Mouse (Mus musculus) stomach, embryonic 16.5 days (tissue): Measurements from ENCODE around the gene Idh2. TPM values are rescaled to one million over a fixed set of nuclear protein-coding genes. Genes with fewer than 3 reads are reported as not detected.

ENCODE experiments used
- ATAC-seq: fragments of 200-750 bp; cut with Nextera tagmentation; 2 replicates; pipeline ENCODE4 v1.8.0; 2017; ENCODE audit warnings: moderate number of reproducible peaks, moderate TSS enrichment; ENCODE audit not compliant: insufficient read depth, low FRiP score
- H3K27ac ChIP-seq: fragments of 300-500 bp; sonication (generic); 2 replicates; pipeline ENCODE4 v1.5.1; 2014; ENCODE audit warnings: low read length
- H3K27me3 ChIP-seq: fragments of 300-500 bp; sonication (generic); 2 replicates; pipeline ENCODE4 v1.6.1; 2014; ENCODE audit warnings: low read length, control low read depth, mixed read lengths; ENCODE audit not compliant: control insufficient read depth, insufficient read depth
- H3K36me3 ChIP-seq: fragments of 300-500 bp; sonication (generic); 2 replicates; pipeline ENCODE4 v1.6.1; 2014; ENCODE audit warnings: low read length; ENCODE audit not compliant: control insufficient read depth, insufficient read depth
- H3K4me1 ChIP-seq: fragments of 300-500 bp; sonication (generic); 2 replicates; pipeline ENCODE4 v1.6.1; 2014; ENCODE audit warnings: low read length, control low read depth, mixed read lengths; ENCODE audit not compliant: control insufficient read depth, insufficient read depth
- H3K4me2 ChIP-seq: fragments of 300-500 bp; sonication (generic); 2 replicates; pipeline ENCODE4 v1.6.1; 2014; ENCODE audit warnings: low read depth, low read length, mixed read lengths
- H3K4me3 ChIP-seq: fragments of 300-500 bp; sonication (generic); replicated peaks from 2 replicates; pipeline ENCODE4 v1.5.1; 2014; ENCODE audit warnings: mild to moderate bottlenecking, low read length
- H3K9ac ChIP-seq: fragments of 300-500 bp; sonication (generic); 2 replicates; pipeline ENCODE4 v1.6.1; 2014; ENCODE audit warnings: low read length
- H3K9me3 ChIP-seq: fragments of 300-500 bp; sonication (generic); replicated peaks from 2 replicates; pipeline ENCODE4 v1.6.1; 2016; ENCODE audit warnings: low read length, control low read depth; ENCODE audit not compliant: control insufficient read depth
- WGBS: fragments of 180-500 bp; shearing (Covaris S2); extraction: QIAGEN DNeasy Blood & Tissue Kit; methylation state at CpG from one replicate; pipeline ENCODE4 v1.1.7; 2014; 5-methylcytosine and 5-hydroxymethylcytosine counted together
- polyA plus RNA-seq: library from polyadenylated mRNA; unstranded; fragments of >200 nt; fragmentation: Nextera tagmentation; extraction: Ambion mirVana; gene quantifications from 2 replicates; pipeline ENCODE4 v1.2.1, GENCODE M21; 2015

Gene Idh2
- 606 and 633 TPM in 2 replicates for polyA plus RNA-seq

DNA sequence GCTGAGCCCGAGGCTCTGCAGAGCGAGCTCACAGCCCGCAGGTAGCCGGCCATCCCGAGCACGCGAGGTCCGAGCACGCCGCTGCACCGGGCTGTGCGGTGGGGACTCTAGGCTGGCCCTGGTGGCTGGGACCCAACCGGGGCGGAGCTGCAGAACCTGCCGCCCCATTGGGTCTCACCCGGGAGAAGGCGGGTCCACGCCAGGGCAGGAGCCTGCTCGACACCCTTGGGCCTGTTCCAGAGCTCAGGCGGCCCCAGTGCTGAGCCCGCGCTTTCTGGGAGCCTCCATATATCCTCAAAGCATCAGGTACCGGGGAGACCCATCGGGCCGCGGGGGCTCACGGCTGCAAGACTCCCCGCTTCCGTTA is at the start of gene Idh2:
Gene Idh2 (minus strand): TSS at position 169 of the 367 bp plus-strand sequence.
- peak within 1 kb of the TSS; percentile 96 for H3K4me2 ChIP-seq
- under 1% methylated on average over 29 of the region's 29 CpGs for WGBS
- peak within 1 kb of the TSS; percentile 89 for H3K9ac ChIP-seq
- ATAC-seq, result peak; percentile 97
- H3K4me3 ChIP-seq, result peak within 1 kb of the TSS; percentile 81
- H3K4me1 ChIP-seq, result peaks cover 29% of the 10 kb centered on the region
- H3K27ac ChIP-seq, result peak within 1 kb of the TSS; percentile 99
- no peaks in the 10 kb centered on the region for H3K9me3 ChIP-seq
- H3K36me3 ChIP-seq, result no peaks in the 10 kb centered on the region
- H3K27me3 ChIP-seq, result no peaks in the 10 kb centered on the region

- Histone ChIP-seq H3K4me2 (peak overlapping the region; percentile 23), H3K4me3 (no peak overlapping the region), H3K27me3 (no peaks in the 10 kb centered on the region), H3K27ac (peak overlapping the region; percentile 97), H3K9ac (peak overlapping the region; percentile 54; the same call in 1 of the 2 replicates), H3K4me1 (peaks cover 24% of the 10 kb centered on the region), H3K9me3 (no peaks in the 10 kb centered on the region), H3K36me3 (no peaks in the 10 kb centered on the region)
- 52% methylated on average over 8 of the region's 8 CpGs for WGBS
- peak; percentile 68 for ATAC-seq
Measured at GRCm38 (mm10) chr7:80160945-80161306, 45.7 kb upstream of the Idh2 start.

DNA sequence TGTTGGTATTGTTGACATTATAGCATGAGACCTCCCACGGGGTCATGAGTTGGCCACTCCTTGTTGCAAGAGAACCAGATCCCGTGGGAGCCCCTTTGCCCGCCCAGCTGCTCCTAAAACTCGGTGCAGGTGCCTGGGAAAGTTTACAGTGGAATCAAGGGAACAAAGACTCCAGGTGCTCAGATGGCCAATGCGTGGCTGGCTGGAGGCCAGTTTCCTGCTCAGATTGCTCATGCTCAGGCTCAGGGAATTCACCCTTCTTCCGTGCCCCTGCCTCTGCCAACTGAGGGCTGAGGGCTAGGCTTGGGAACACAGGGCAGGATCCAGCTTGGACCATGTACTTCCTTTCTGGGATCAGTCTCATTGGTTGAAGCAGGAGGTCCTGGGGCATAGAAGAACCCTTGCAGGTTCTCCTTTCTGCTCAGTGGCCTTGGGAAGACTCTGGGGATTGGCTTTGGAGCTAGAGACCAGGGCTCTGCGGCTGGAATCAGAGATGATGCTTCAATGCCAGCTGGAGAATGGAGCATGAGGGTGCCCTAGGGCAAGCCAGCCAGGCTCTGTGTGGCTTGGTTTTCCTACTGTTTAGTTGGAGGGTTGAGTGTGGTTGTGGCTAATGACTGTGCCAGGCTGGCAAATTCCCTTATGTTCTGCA is 45.2 kb upstream of the Idh2 start:
- Histone ChIP-seq H3K9me3 (no peaks in the 10 kb centered on the region), H3K36me3 (no peaks in the 10 kb centered on the region), H3K9ac (peak overlapping the region; percentile 54), H3K27ac (peak overlapping the region; percentile 97), H3K4me2 (peak overlapping the region; percentile 23), H3K27me3 (no peaks in the 10 kb centered on the region), H3K4me3 (no peak overlapping the region), H3K4me1 (peaks cover 21% of the 10 kb centered on the region)
- peak; percentile 83 for ATAC-seq
- 32% methylated on average over 7 of the region's 7 CpGs for WGBS

- WGBS, result 82% methylated on average over 8 of the region's 8 CpGs
- Histone ChIP-seq H3K4me3 (no peak overlapping the region), H3K27me3 (no peaks in the 10 kb centered on the region), H3K36me3 (no peaks in the 10 kb centered on the region), H3K27ac (no peak overlapping the region; the same call in 1 of the 2 replicates), H3K9ac (no peak overlapping the region), H3K4me2 (no peak overlapping the region), H3K4me1 (peaks cover 18% of the 10 kb centered on the region), H3K9me3 (no peaks in the 10 kb centered on the region)
- no peak for ATAC-seq
Measured at GRCm38 (mm10) chr7:80158496-80159268, 43.5 kb upstream of the Idh2 start.

DNA sequence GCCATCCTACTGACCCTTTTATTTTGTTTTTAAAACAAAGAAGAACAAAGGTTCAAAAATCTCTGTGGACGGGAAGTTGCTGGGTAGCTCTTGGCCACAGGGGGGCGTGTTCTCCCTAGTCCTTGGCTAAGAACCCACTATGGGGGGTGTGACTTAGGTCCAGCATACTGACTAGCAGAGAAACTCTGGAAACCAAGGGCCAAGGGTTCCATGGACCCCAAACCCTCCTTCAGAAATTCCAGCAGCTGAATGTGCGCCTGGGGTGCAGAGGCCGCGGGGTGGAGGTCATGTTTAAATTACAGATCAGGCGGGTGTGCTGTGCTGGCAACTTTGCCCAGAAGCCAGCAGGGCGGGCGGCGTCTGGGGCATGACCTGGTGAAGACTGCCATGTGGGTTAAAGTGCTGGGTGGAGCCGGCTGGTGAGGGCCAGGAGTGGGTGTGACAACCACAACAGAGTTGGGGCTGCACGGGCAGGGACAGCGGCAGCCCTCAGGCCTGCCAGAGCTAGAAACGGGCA is 41.6 kb upstream of the Idh2 start:
- peaks cover 18% of the 10 kb centered on the region for H3K4me1 ChIP-seq
- no peaks in the 10 kb centered on the region for H3K27me3 ChIP-seq
- no peak overlapping the region for H3K4me2 ChIP-seq
- ATAC-seq, result peak; percentile 42; the same call in 1 of the 2 replicates
- no peaks in the 10 kb centered on the region for H3K9me3 ChIP-seq
- H3K27ac ChIP-seq, result peak overlapping the region; percentile 10; the same call in 1 of the 2 replicates
- H3K9ac ChIP-seq, result no peak overlapping the region
- no peaks in the 10 kb centered on the region for H3K36me3 ChIP-seq
- H3K4me3 ChIP-seq, result no peak overlapping the region
- 35% methylated on average over 13 of the region's 13 CpGs for WGBS

GRCm38 (mm10) chr7:80154689-80155088 is 39.5 kb upstream of the Idh2 start:
- 82% methylated on average over 3 of the region's 3 CpGs for WGBS
- no peaks in the 10 kb centered on the region for H3K36me3 ChIP-seq
- H3K4me1 ChIP-seq, result peaks cover 12% of the 10 kb centered on the region
- ATAC-seq, result no peak
- H3K9ac ChIP-seq, result no peak overlapping the region
- H3K9me3 ChIP-seq, result no peaks in the 10 kb centered on the region
- H3K27me3 ChIP-seq, result no peaks in the 10 kb centered on the region
- H3K27ac ChIP-seq, result no peak overlapping the region
- no peak overlapping the region for H3K4me3 ChIP-seq
- H3K4me2 ChIP-seq, result no peak overlapping the region

GRCm38 (mm10) chr7:80152756-80153155 is 37.6 kb upstream of the Idh2 start:
- no peaks in the 10 kb centered on the region for H3K27me3 ChIP-seq
- 95% methylated on average over 8 of the region's 8 CpGs for WGBS
- H3K4me2 ChIP-seq, result no peak overlapping the region
- peaks cover 14% of the 10 kb centered on the region for H3K4me1 ChIP-seq
- ATAC-seq, result no peak
- no peak overlapping the region for H3K9ac ChIP-seq
- no peaks in the 10 kb centered on the region for H3K9me3 ChIP-seq
- no peak overlapping the region for H3K4me3 ChIP-seq
- no peaks in the 10 kb centered on the region for H3K36me3 ChIP-seq
- H3K27ac ChIP-seq, result no peak overlapping the region

GRCm38 (mm10) chr7:80152152-80152551 is 37.0 kb upstream of the Idh2 start:
- no peak overlapping the region for H3K9ac ChIP-seq
- H3K9me3 ChIP-seq, result no peaks in the 10 kb centered on the region
- no peak for ATAC-seq
- peaks cover 14% of the 10 kb centered on the region for H3K4me1 ChIP-seq
- no peak overlapping the region for H3K27ac ChIP-seq
- H3K4me2 ChIP-seq, result no peak overlapping the region
- no peaks in the 10 kb centered on the region for H3K27me3 ChIP-seq
- WGBS, result 59% methylated on average over 6 of the region's 6 CpGs
- H3K4me3 ChIP-seq, result no peak overlapping the region
- no peaks in the 10 kb centered on the region for H3K36me3 ChIP-seq

DNA sequence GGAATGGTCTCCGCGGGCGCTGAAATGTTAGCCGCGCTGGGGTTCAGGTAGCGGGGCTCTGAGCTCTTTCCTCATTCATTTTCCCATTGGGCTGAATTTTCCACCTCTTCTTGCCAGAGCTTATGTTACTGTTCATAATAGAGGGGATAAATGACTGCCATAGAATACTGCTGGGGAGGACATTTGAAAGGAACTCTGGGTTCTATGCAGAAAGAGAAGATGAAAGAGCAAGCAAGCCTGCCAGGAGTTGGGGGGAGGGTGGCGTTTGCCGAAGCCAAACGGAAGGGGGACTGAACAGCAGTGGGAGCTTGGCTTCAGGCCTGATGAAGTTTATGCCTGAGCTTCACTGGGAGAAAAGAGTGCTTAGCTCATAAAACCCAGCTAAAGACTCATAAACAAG is 34.2 kb upstream of the Idh2 start:
- Histone ChIP-seq H3K9me3 (no peaks in the 10 kb centered on the region), H3K4me1 (peaks cover 6% of the 10 kb centered on the region; the same call in 1 of the 2 replicates), H3K4me2 (0 out of 2 replicates have a peak overlapping the region, but pooled peaks have one; percentile 5), H3K27ac (peak overlapping the region; percentile 43; the same call in 1 of the 2 replicates), H3K9ac (no peak overlapping the region), H3K36me3 (no peaks in the 10 kb centered on the region), H3K4me3 (no peak overlapping the region), H3K27me3 (no peaks in the 10 kb centered on the region)
- WGBS, result 45% methylated on average over 9 of the region's 9 CpGs
- peak; percentile 57; the same call in 1 of the 2 replicates for ATAC-seq
